31 mouse cellular contexts compared by ENCODE assay signal in genomic region chr7:46519148-46519547, GRCm38 (mm10).
A peak's percentile ranks its signal among the peaks of the same experiment; 100 is the strongest.
DNase-seq lines count a peak whose midpoint lies in the region; ATAC-seq and TF ChIP-seq lines count a peak whose summit lies in the region.
"Had no signal": no experiment of that assay in that cellular context is flagged by ENCODE, and none has a peak within 500 bp of the region (broad histone marks: within the 10 kb centered on the region; RNA-seq: fewer than 3 reads in every experiment).

No protein-coding gene starts in this region.

- no peak overlapping the region for H3K9ac ChIP-seq in hindbrain, embryonic 14.5 days
- no peak overlapping the region for H3K9ac ChIP-seq in hindbrain, embryonic 11.5 days (ENCODE audit: low read depth, low read length)
- no peak overlapping the region for H3K9ac ChIP-seq in neural tube, embryonic 15.5 days (replicated peaks)
- H3K9ac ChIP-seq: embryonic facial prominence, embryonic 12.5 days; heart, embryonic 15.5 days; liver, embryonic 14.5 days; midbrain, embryonic 12.5 days; neural tube, embryonic 13.5 days; stomach, embryonic 15.5 days had no signal

- peaks cover 25% of the 10 kb centered on the region for H3K4me1 ChIP-seq in cerebellum, adult 2 months (ENCODE audit: control insufficient read depth, insufficient read depth, low read length)
- H3K4me1 ChIP-seq in hindbrain, embryonic 14.5 days (replicated peaks; ENCODE audit: control insufficient read depth, insufficient read depth, low read length) = no peaks in the 10 kb centered on the region
- no peaks in the 10 kb centered on the region for H3K4me1 ChIP-seq in hindbrain, embryonic 11.5 days (replicated peaks; ENCODE audit: control insufficient read depth, insufficient read depth, low read length)
- peaks cover 17% of the 10 kb centered on the region for H3K4me1 ChIP-seq in neural tube, embryonic 15.5 days
- H3K4me1 ChIP-seq: embryonic facial prominence, embryonic 12.5 days; heart, embryonic 10.5 days; heart, embryonic 15.5 days; midbrain, embryonic 12.5 days; stomach, embryonic 15.5 days had no signal

- H3K36me3 ChIP-seq in hindbrain, embryonic 14.5 days (replicated peaks; ENCODE audit: control insufficient read depth, insufficient read depth) = no peaks in the 10 kb centered on the region
- H3K36me3 ChIP-seq in hindbrain, embryonic 11.5 days (ENCODE audit: control insufficient read depth, insufficient read depth, low read length) = no peaks in the 10 kb centered on the region
- no peaks in the 10 kb centered on the region for H3K36me3 ChIP-seq in neural tube, embryonic 15.5 days
- H3K36me3 ChIP-seq: embryonic facial prominence, embryonic 12.5 days; heart, embryonic 10.5 days; heart, embryonic 15.5 days; midbrain, embryonic 12.5 days; neural tube, embryonic 13.5 days; stomach, embryonic 15.5 days had no signal

- H3K4me3 ChIP-seq in cerebellum, adult 2 months (replicated peaks; ENCODE audit: insufficient read depth, low read depth, low read length) = no peak overlapping the region
- H3K4me3 ChIP-seq in hindbrain, embryonic 14.5 days (replicated peaks; ENCODE audit: low read length) = no peak overlapping the region
- no peak overlapping the region for H3K4me3 ChIP-seq in hindbrain, embryonic 11.5 days (ENCODE audit: low read depth, low read length)
- H3K4me3 ChIP-seq in neural tube, embryonic 15.5 days (replicated peaks) = no peak overlapping the region
- H3K4me3 ChIP-seq: embryonic facial prominence, embryonic 12.5 days; heart, embryonic 10.5 days; heart, embryonic 15.5 days; midbrain, embryonic 12.5 days; myocyte; neural tube, embryonic 13.5 days; stomach, embryonic 15.5 days had no signal

- DNase-seq in cerebellum, adult 2 months = no peak
- no peak for DNase-seq in cerebellum, adult 9-10 months
- DNase-seq in hindbrain, embryonic 14.5 days (ENCODE audit: low spot score) = no peak
- DNase-seq in hindbrain, embryonic 11.5 days (ENCODE audit: low spot score) = no peak
- DNase-seq in neural tube, embryonic 10.5 days (ENCODE audit: extremely low spot score, low spot score) = no peak
- DNase-seq: adrenal gland, adult 2 months; adrenal gland, postnatal 36 days; cerebellum, adult 9-11 months; embryo, embryonic 11 days; gastrocnemius, postnatal 25 days; heart, adult 11 months; kidney, postnatal 14 days; layer of hippocampus, adult 9-11 months; liver; lung, adult 2 months; lung, postnatal 10 days; right cerebral cortex, postnatal 14 days had no signal

- ATAC-seq in hindbrain, embryonic 14.5 days (ENCODE audit: low FRiP score) = no peak
- no peak for ATAC-seq in hindbrain, embryonic 11.5 days (ENCODE audit: low FRiP score)
- 0 out of 2 replicates have a peak, but pooled peaks have one; percentile 16 for ATAC-seq in neural tube, embryonic 15.5 days (ENCODE audit: low FRiP score)
- no peak for ATAC-seq in megakaryocyte, adult 5-6 weeks (ENCODE audit: poor library complexity, severe bottlenecking)
- ATAC-seq: activated CD4-positive, CD25-positive, alpha-beta regulatory T cell, adult 4 months; intestine, postnatal 0 days had no signal

- H3K4me2 ChIP-seq in hindbrain, embryonic 14.5 days (replicated peaks) = no peak overlapping the region
- no peak overlapping the region for H3K4me2 ChIP-seq in hindbrain, embryonic 11.5 days (replicated peaks; ENCODE audit: low read depth, low read length)
- no peak overlapping the region for H3K4me2 ChIP-seq in neural tube, embryonic 15.5 days
- H3K4me2 ChIP-seq: embryonic facial prominence, embryonic 12.5 days; heart, embryonic 15.5 days; midbrain, embryonic 12.5 days; neural tube, embryonic 13.5 days; stomach, embryonic 15.5 days had no signal

- peak overlapping the region; percentile 55; the same call in 1 of the 2 replicates for H3K27ac ChIP-seq in cerebellum, adult 2 months (ENCODE audit: insufficient read depth, low read length)
- H3K27ac ChIP-seq in hindbrain, embryonic 14.5 days = peak overlapping the region; percentile 1; the same call in 1 of the 2 replicates
- H3K27ac ChIP-seq in hindbrain, embryonic 11.5 days (ENCODE audit: low read depth, low read length) = no peak overlapping the region
- H3K27ac ChIP-seq in neural tube, embryonic 15.5 days (replicated peaks) = no peak overlapping the region
- H3K27ac ChIP-seq: embryonic facial prominence, embryonic 12.5 days; heart, embryonic 10.5 days; heart, embryonic 15.5 days; liver, embryonic 14.5 days; macrophage; midbrain, embryonic 12.5 days; neural tube, embryonic 13.5 days; stomach, embryonic 15.5 days had no signal

- WGBS in cerebellum, adult 2 months = 65% methylated on average over 11 of the region's 11 CpGs
- 59% methylated on average over 11 of the region's 11 CpGs for WGBS in hindbrain, embryonic 14.5 days
- WGBS in hindbrain, embryonic 11.5 days = 88% methylated on average over 11 of the region's 11 CpGs
- WGBS in neural tube, embryonic 15.5 days = 48% methylated on average over 11 of the region's 11 CpGs

- no peaks in the 10 kb centered on the region for H3K9me3 ChIP-seq in hindbrain, embryonic 14.5 days (ENCODE audit: control insufficient read depth, low read length)
- no peaks in the 10 kb centered on the region for H3K9me3 ChIP-seq in hindbrain, embryonic 11.5 days (ENCODE audit: control insufficient read depth, low read length)
- H3K9me3 ChIP-seq in neural tube, embryonic 15.5 days (replicated peaks) = no peaks in the 10 kb centered on the region
- H3K9me3 ChIP-seq: embryonic facial prominence, embryonic 12.5 days; heart, embryonic 10.5 days; heart, embryonic 15.5 days; midbrain, embryonic 12.5 days; neural tube, embryonic 13.5 days; stomach, embryonic 15.5 days had no signal

- no peak for TF ChIP-seq POLR2A in cerebellum, adult 2 months (IDR thresholded peaks at IDR 0.05; ENCODE audit: borderline replicate concordance, insufficient read depth, low read length)

- TF ChIP-seq CTCF in cerebellum, adult 2 months (IDR thresholded peaks at IDR 0.05; ENCODE audit: borderline replicate concordance, insufficient read depth, low read depth, low read length) = no peak

- H3K27me3 ChIP-seq in cerebellum, adult 2 months (ENCODE audit: control insufficient read depth, insufficient read depth, low read length) = no peaks in the 10 kb centered on the region
- H3K27me3 ChIP-seq in hindbrain, embryonic 14.5 days (ENCODE audit: control insufficient read depth, insufficient read depth, low read length) = no peaks in the 10 kb centered on the region
- no peaks in the 10 kb centered on the region for H3K27me3 ChIP-seq in hindbrain, embryonic 11.5 days (ENCODE audit: control insufficient read depth, insufficient read depth, low read length)
- no peaks in the 10 kb centered on the region for H3K27me3 ChIP-seq in neural tube, embryonic 15.5 days (replicated peaks)
- H3K27me3 ChIP-seq: CH12.LX; embryonic facial prominence, embryonic 12.5 days; heart, embryonic 15.5 days; midbrain, embryonic 12.5 days; neural tube, embryonic 13.5 days; stomach, embryonic 15.5 days had no signal

Comparison
In these comparisons a context has a peak if more than half of its experiments do, and no peak if none do; other contexts are left out.
1. H3K27ac ChIP-seq: peak in cerebellum, adult 2 months (single experiment) and hindbrain, embryonic 14.5 days (single experiment); none in hindbrain, embryonic 11.5 days (single experiment) and neural tube, embryonic 15.5 days (single experiment).